Mouse (Mus musculus) C3H10T1/2 (cell line): ENCODE measurements around the gene Slc22a19. TPM values are rescaled to one million over a fixed set of nuclear protein-coding genes. Genes with fewer than 3 reads are reported as not detected.

ENCODE experiments used
- polyA plus RNA-seq, 2 experiments: library from polyadenylated mRNA; unstranded; fragments of >200 nt; fragmentation: generic; extraction: Trizol; gene quantifications; one replicate each; pipeline ENCODE4 v1.2.1; 2012; ENCODE audit warnings: missing spikeins in 2 of 2

Gene Slc22a19
- polyA plus RNA-seq = not detected

DNA sequence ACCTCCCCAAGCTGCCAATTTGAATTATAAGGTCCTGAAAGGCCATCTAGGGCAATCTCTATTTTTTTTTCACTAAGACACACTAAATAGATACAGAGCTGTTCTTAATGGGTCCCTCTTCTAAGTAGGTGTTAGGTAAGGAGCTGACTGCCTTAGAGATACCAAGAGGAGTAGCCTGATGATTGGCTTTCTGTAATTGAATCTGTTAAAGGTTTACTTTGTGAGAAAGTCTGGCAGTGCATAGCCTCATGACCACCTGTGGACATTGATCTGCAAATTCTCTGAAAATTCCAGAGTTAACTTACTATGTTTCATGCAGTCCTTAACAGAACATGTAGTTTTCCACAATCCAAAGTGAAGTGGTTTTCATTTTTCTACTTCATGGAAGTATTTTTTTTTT, at the start of gene Slc22a19:
Gene Slc22a19, minus strand, starts transcription at position 163 of the 400 bp plus-strand sequence.

Other genes starting within 250 kb of the Slc22a19 start
- 10 to 100 TPM; 31.3 to 87.5 TPM for gene Rtn3, start 228.0 kb downstream of the Slc22a19 start, polyA plus RNA-seq
- gene Atl3, start 217.3 kb downstream of the Slc22a19 start, polyA plus RNA-seq = 10 to 100 TPM in 1 of 2 experiments, 1 to 10 TPM in 1; 2.1 to 18.7 TPM
- gene Pla2g16, start 153.9 kb downstream of the Slc22a19 start, polyA plus RNA-seq = 10 to 100 TPM; 13.2 to 19.5 TPM
- not detected for gene Lgals12, start 104.1 kb downstream of the Slc22a19 start, polyA plus RNA-seq
- under 1 TPM in 1 of 2 experiments, not detected in 1; 0.06 TPM for gene Hrasls5, start 98.8 kb downstream of the Slc22a19 start, polyA plus RNA-seq
- not detected for gene Slc22a26, start 91.4 kb upstream of the Slc22a19 start, polyA plus RNA-seq